Mouse (Mus musculus) midbrain, embryonic 13.5 days (tissue): ENCODE measurements around the gene Hist1h4h. TPM values are rescaled to one million over a fixed set of nuclear protein-coding genes. Genes with fewer than 3 reads are reported as not detected.
A peak's percentile ranks its signal among the peaks of the same experiment; 100 is the strongest.
"Not testable (repeated sequence)": the region's sequence is repeated elsewhere in the genome, so short reads cannot be mapped to it uniquely, and the experiment has no call there.

ENCODE experiments used
- ATAC-seq: fragments of 200-750 bp; cut with Nextera tagmentation; 2 replicates; pipeline ENCODE4 v1.8.0; 2017; ENCODE audit warnings: mild to moderate bottlenecking, moderate TSS enrichment, moderate library complexity
- H3K27ac ChIP-seq: fragments of 300-500 bp; sonication (generic); 2 replicates; pipeline ENCODE4 v1.5.1; 2015; ENCODE audit warnings: inconsistent platforms, mild to moderate bottlenecking, moderate library complexity
- H3K27me3 ChIP-seq: fragments of 300-500 bp; sonication (generic); 2 replicates; pipeline ENCODE4 v1.6.1; 2015; ENCODE audit warnings: mild to moderate bottlenecking, inconsistent platforms
- H3K36me3 ChIP-seq: fragments of 300-500 bp; sonication (generic); 2 replicates; pipeline ENCODE4 v1.6.1; 2015; ENCODE audit warnings: mild to moderate bottlenecking, inconsistent platforms
- H3K4me1 ChIP-seq: fragments of 300-500 bp; sonication (generic); replicated peaks from 2 replicates; pipeline ENCODE4 v1.6.1; 2015; ENCODE audit warnings: inconsistent platforms
- H3K4me2 ChIP-seq: fragments of 300-500 bp; sonication (generic); replicated peaks from 2 replicates; pipeline ENCODE4 v1.6.1; 2015; ENCODE audit warnings: moderate library complexity, mild to moderate bottlenecking, inconsistent platforms
- H3K4me3 ChIP-seq: fragments of 300-500 bp; sonication (generic); replicated peaks from 2 replicates; pipeline ENCODE4 v1.5.1; 2015; ENCODE audit warnings: mild to moderate bottlenecking, inconsistent platforms
- H3K9ac ChIP-seq: fragments of 300-500 bp; sonication (generic); replicated peaks from 2 replicates; pipeline ENCODE4 v1.6.1; 2015; ENCODE audit warnings: mild to moderate bottlenecking, inconsistent platforms
- H3K9me3 ChIP-seq: fragments of 300-500 bp; sonication (generic); 2 replicates; pipeline ENCODE4 v1.6.1; 2016; ENCODE audit warnings: mild to moderate bottlenecking, inconsistent platforms
- WGBS: fragments of 180-500 bp; shearing (Covaris S2); methylation state at CpG from one replicate; pipeline ENCODE4 v1.1.7; 2015; 5-methylcytosine and 5-hydroxymethylcytosine counted together
- polyA plus RNA-seq: library from polyadenylated mRNA; unstranded; fragments of >200 nt; fragmentation: Nextera tagmentation; extraction: Ambion mirVana; gene quantifications from 2 replicates; pipeline ENCODE4 v1.2.1, GENCODE M21; 2015

Gene Hist1h4h
- polyA plus RNA-seq, 1 experiment from 2014 or later = 6.4 TPM

DNA sequence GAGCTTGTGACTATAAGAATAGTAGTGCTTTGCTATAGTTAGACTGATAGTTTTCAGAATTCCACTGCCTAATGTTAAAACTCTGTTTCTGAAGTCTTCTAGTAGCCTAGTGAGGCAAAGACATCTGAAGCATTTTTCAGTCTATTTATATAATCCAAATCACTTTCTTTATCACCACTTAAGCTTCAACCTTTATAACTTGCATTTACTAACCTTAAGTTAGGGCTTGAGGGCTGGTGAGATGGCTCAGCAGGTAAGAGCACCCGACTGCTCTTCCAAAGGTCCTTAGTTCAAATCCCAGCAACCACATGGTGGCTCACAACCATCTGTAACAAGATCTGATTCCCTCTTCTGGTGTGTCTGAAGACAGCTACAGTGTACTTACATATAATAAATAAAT lies 9.0 kb downstream of the Hist1h4h start:
- not testable (repeated sequence) for ATAC-seq, H3K4me3 ChIP-seq, H3K4me2 ChIP-seq, H3K9me3 ChIP-seq, H3K27me3 ChIP-seq, H3K27ac ChIP-seq, H3K36me3 ChIP-seq, H3K9ac ChIP-seq
- H3K4me1 ChIP-seq = peaks cover 25% of the 10 kb centered on the region
- WGBS = 70% methylated on average over 1 of the region's 1 CpGs

- no peak for ATAC-seq
- H3K4me3 ChIP-seq = no peak overlapping the region
- no peak overlapping the region for H3K4me2 ChIP-seq
- no peaks in the 10 kb centered on the region for H3K36me3 ChIP-seq
- no peak overlapping the region for H3K9ac ChIP-seq
- 90% methylated on average over 3 of the region's 3 CpGs for WGBS
- H3K9me3 ChIP-seq = no peaks in the 10 kb centered on the region
- peaks cover 16% of the 10 kb centered on the region for H3K4me1 ChIP-seq
- no peak overlapping the region for H3K27ac ChIP-seq
- H3K27me3 ChIP-seq = no peaks in the 10 kb centered on the region
These were observed 10.6 kb downstream of the Hist1h4h start for GRCm38 (mm10) chr13:23541497-23541896.

- H3K4me3 ChIP-seq = peak overlapping the region; percentile 49
- peak overlapping the region; percentile 72 for H3K4me2 ChIP-seq
- WGBS = 2% methylated on average over 3 of the region's 3 CpGs
- H3K27ac ChIP-seq = peak overlapping the region; percentile 82
- H3K36me3 ChIP-seq, H3K9me3 ChIP-seq, H3K4me1 ChIP-seq, ATAC-seq, H3K27me3 ChIP-seq: not testable (repeated sequence)
- peak overlapping the region; percentile 65 for H3K9ac ChIP-seq
These were observed 11.6 kb downstream of the Hist1h4h start for GRCm38 (mm10) chr13:23542225-23542980.

DNA sequence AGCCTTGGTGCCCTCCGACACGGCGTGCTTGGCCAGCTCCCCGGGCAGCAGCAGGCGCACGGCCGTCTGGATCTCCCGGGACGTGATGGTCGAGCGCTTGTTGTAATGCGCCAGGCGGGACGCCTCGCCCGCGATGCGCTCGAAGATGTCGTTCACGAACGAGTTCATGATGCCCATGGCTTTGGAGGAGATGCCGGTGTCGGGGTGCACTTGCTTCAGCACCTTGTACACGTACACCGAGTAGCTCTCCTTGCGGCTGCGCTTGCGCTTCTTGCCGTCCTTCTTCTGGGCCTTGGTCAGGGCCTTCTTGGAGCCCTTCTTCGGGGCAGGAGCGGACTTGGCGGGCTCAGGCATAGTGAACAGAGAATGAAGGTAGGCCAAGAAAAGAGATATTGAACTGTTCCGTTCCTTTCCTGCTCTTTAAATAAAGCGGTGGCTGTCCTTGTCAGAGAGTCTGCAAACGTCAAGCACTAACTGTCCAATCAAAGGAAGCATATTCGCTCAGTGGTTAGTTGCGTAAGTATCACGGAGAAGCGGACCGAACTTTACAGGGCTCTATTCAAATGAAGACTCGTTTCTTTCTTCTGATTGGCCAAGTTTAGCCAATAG lies 12.3 kb downstream of the Hist1h4h start, which contains the start of gene Hist1h2bh:
TSS of gene Hist1h2bh (minus strand) at position 394 of the 609 bp plus-strand sequence.
- WGBS = under 1% methylated on average over 37 of the region's 42 CpGs
- peak; percentile 91 for ATAC-seq
- not testable (repeated sequence) for H3K4me1 ChIP-seq

DNA sequence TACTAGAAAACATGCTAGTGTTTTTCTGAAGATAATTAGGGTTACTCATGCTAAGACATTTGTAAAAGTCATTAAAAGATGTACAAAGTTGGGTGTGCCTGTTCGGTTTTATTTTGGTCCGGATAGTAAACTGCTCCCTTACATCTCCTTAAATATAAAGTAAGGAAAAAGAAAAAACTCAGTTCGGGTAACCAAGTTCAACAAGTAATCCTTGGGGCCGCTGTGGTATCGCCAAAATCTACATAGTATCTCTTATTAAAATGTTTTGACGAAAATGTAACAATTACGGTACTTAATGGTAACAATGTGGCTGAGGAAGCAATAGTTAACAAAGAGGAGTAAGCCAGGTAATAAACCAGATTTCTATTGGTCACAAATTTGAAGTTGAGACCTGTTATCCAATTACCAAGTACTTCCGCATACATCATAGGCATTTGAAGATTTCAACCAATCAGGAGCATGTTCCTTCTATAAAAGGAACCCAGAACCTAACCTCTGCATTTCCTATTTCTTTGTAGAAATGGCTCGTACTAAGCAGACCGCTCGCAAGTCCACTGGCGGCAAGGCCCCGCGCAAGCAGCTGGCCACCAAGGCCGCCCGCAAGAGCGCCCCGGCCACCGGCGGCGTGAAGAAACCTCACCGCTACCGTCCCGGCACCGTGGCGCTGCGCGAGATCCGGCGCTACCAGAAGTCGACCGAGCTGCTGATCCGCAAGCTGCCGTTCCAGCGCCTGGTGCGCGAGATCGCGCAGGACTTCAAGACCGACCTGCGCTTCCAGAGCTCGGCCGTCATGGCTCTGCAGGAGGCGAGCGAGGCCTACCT lies 13.3 kb downstream of the Hist1h4h start, which contains the start of gene Hist1h3f:
TSS of gene Hist1h3f (plus strand) at position 88 of the 822 bp plus-strand sequence.
- Histone ChIP-seq H3K4me1 (peaks cover 8% of the 10 kb centered on the region), H3K27me3 (no peaks in the 10 kb centered on the region), H3K9me3 (no peaks in the 10 kb centered on the region), H3K9ac (peak within 1 kb of the TSS; percentile 76), H3K36me3 (no peaks in the 10 kb centered on the region), H3K4me3 (peak within 1 kb of the TSS; percentile 50), H3K27ac (peak within 1 kb of the TSS; percentile 93), H3K4me2 (peak within 1 kb of the TSS; percentile 72)
- peak; percentile 96 for ATAC-seq
- under 1% methylated on average over 30 of the region's 45 CpGs for WGBS

More for the DNA sequence above, 12.3 kb downstream of the Hist1h4h start, which contains the start of gene Hist1h2bh:
- Histone ChIP-seq H3K4me2 (peak within 1 kb of the TSS; percentile 72), H3K27ac (peak within 1 kb of the TSS; percentile 83), H3K9ac (peak within 1 kb of the TSS; percentile 65), H3K4me3 (peak within 1 kb of the TSS; percentile 50)
- H3K9me3 ChIP-seq, H3K36me3 ChIP-seq, H3K27me3 ChIP-seq: not testable (repeated sequence)

DNA sequence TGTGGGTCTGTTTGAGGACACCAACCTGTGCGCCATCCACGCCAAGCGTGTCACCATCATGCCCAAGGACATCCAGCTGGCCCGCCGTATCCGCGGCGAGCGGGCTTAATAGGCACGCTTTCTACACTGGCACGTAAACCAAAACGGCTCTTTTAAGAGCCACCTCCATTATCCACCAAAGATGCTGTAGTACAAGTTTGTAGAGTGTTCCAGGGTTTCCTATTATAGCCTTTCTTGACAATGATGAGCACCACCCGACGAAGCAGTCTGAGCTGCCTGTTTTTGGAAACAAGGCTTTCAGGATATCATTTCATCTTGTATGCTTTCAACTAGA lies 13.9 kb downstream of the Hist1h4h start:
- peak overlapping the region; percentile 76; the same call in 1 of the 2 replicates for H3K9ac ChIP-seq
- peak overlapping the region; percentile 50 for H3K4me3 ChIP-seq
- peak overlapping the region; percentile 51 for H3K4me2 ChIP-seq
- H3K27me3 ChIP-seq, H3K4me1 ChIP-seq, H3K36me3 ChIP-seq, ATAC-seq, H3K9me3 ChIP-seq: not testable (repeated sequence)
- WGBS = 0% methylated on average over 14 of the region's 14 CpGs
- H3K27ac ChIP-seq = peak overlapping the region; percentile 93

DNA sequence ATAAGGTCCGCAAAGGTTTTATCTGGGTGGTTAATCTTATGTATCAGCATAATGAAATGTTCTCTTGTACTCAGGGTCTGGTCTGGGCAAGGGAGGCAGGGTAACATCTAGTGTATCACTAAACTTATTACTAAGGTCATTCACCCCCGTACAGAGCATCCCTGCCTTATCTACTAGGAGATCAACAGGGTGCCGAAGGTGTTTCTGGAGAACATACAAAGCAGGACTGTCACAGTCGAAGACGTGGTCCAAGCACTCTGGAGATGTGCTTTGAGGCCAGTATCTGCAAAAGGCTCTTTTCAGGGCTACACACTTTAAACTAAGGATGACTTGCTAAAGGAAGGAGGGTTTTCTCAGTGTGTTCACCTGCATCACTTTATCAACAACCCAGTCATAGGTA lies 15.8 kb downstream of the Hist1h4h start:
- Histone ChIP-seq H3K36me3 (no peaks in the 10 kb centered on the region), H3K4me3 (no peak overlapping the region), H3K4me1 (peaks cover 16% of the 10 kb centered on the region), H3K9ac (no peak overlapping the region), H3K27ac (no peak overlapping the region), H3K9me3 (no peaks in the 10 kb centered on the region), H3K27me3 (no peaks in the 10 kb centered on the region), H3K4me2 (no peak overlapping the region)
- WGBS = 82% methylated on average over 5 of the region's 5 CpGs
- no peak for ATAC-seq

DNA sequence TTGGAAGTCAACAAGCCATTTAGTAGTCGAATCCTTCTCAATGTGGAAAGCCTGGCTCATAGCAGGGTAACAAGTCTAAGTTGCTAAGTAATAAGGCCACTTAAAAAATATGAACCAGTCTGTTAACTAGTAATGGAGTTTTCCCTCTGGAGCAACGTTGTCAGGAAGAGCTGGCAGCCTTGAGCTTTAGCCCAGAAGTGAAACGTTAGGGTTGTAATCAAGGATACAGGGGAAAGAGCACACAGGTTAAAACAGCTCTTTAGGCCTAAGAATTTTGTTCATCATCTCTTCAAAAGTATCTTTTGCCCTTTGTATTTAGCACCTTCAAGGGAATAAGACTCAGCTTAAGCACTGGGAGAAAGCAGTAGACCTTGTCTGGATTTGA lies 19.9 kb downstream of the Hist1h4h start:
- peak overlapping the region; percentile 65 for H3K4me2 ChIP-seq
- ATAC-seq = no peak
- H3K9me3 ChIP-seq = no peaks in the 10 kb centered on the region
- H3K27ac ChIP-seq = peak overlapping the region; percentile 90
- H3K36me3 ChIP-seq = no peaks in the 10 kb centered on the region
- H3K9ac ChIP-seq = peak overlapping the region; percentile 59
- H3K27me3 ChIP-seq = no peaks in the 10 kb centered on the region
- WGBS = 5% methylated on average over 3 of the region's 3 CpGs
- peaks cover 30% of the 10 kb centered on the region for H3K4me1 ChIP-seq
- H3K4me3 ChIP-seq = peak overlapping the region; percentile 47

DNA sequence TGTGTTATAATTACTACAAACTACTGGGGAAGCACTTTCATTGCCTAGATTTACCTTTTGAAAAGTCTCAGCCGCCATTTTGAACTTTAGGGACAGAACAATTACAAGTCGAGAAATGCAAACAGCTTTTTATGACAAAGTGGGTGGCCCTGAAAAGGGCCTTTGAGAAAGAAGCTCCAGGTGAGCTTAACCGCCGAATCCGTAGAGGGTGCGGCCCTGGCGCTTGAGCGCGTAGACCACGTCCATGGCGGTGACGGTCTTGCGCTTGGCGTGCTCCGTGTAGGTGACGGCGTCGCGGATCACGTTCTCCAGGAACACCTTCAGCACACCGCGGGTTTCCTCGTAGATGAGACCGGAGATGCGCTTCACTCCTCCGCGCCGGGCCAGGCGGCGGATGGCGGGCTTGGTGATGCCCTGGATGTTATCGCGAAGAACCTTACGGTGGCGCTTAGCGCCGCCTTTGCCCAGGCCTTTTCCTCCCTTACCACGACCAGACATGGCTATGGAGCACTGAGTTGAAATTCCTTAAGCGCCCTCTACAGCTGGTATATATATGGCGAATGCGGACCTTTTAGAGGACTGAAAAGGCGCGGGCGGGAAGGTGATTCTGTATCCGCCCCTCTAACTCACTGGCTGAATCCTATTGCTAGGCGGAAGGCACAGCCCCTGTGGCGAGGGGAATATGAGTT lies 20.4 kb downstream of the Hist1h4h start, which contains the start of gene Hist1h4f:
TSS of gene Hist1h4f (minus strand) at position 503 of the 689 bp plus-strand sequence.
- Histone ChIP-seq H3K4me1 (peaks cover 31% of the 10 kb centered on the region), H3K27ac (peak within 1 kb of the TSS; percentile 90), H3K4me3 (peak within 1 kb of the TSS; percentile 47), H3K4me2 (peak within 1 kb of the TSS; percentile 65), H3K9ac (peak within 1 kb of the TSS; percentile 59)
- ATAC-seq = peak; percentile 89
- WGBS = under 1% methylated on average over 47 of the region's 47 CpGs
- not testable (repeated sequence) for H3K27me3 ChIP-seq, H3K9me3 ChIP-seq, H3K36me3 ChIP-seq

DNA sequence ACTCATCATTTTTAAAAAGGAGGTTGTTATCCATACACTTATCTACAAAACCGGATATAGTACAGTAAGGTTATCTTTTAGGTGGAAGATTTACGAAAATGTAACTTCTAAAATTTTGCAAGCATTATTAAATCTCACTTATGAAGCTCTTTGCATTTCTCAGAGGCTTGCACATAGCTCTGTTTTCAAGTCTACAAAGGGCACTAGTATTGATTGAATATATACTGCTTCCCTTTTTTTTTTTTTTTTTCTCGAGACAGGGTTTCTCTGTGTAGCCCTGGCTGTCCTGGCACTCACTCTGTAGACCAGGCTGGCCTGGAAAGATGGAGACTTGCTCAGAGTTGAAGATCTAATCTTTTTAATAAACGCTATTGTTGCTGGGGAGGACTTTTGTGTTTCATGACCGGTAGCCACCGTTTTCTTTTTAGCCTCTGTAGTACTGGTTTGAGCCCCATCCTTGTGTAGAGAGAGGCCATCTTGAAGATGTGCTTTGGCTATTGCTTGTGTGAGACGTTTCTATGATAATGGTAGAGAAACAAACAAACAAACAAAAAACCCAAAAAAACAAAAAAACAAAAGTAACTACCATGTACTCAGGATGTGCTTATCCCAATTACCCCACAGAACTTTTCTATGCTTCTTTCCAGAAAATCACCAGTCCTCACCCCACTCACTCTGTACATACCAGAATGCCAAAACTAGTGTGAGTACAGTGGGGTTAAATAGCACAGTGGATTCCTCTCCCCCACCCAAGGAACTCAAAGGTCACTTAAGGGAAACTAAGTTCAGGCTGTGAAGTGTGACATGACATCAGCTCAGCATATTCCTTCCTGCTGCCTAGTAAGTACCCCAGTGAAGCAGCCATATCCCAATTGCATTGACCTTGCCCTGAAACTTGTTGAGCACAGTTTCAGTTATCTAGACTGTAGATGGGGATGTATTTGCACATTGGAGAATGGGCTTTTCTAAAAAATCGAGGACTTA lies 21.4 kb downstream of the Hist1h4h start:
- no peaks in the 10 kb centered on the region for H3K27me3 ChIP-seq
- H3K36me3 ChIP-seq = no peaks in the 10 kb centered on the region
- peak overlapping the region; percentile 59; the same call in 1 of the 2 replicates for H3K9ac ChIP-seq
- H3K9me3 ChIP-seq = no peaks in the 10 kb centered on the region
- H3K4me3 ChIP-seq = peak overlapping the region; percentile 47
- WGBS = 53% methylated on average over 8 of the region's 8 CpGs
- peak overlapping the region; percentile 90 for H3K27ac ChIP-seq
- H3K4me2 ChIP-seq = peak overlapping the region; percentile 65
- no peak; the same call in 1 of the 2 replicates for ATAC-seq
- H3K4me1 ChIP-seq = peaks cover 36% of the 10 kb centered on the region
